Mouse (Mus musculus): Measurements from ENCODE around the gene Cpm.

DNA sequence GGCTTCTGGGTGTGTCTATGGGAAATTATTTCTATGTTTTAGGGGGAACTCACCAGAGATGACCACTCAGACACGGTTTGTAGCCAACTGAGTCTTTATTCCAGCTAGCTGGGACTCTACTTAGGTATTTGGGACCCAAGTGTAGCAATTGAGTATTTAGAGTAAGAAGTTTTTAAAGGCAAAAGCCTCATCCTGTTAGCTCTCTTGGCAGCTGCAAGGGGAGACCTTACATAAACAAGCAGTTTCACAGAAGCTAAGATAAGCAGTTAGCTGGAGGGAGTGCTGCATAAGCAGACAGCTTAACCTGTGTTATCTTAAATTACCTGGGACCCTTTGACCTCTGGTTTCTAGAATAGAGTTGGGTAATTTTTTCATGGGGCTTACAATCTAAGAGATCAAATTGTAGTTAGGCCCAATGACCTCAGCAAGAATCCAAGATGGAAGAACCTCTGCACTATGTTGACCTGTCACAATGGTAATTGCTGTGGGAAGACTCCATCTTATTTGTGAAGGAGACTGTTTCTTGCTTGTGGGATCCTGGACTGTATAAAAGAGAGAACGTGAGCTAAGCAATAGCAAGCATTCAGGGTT is 18.4 kb upstream of the Cpm start:
- TF ChIP-seq USF1 (IDR thresholded peaks at IDR 0.05; ENCODE audit: low read depth) (no peak), MAX (IDR thresholded peaks at IDR 0.05; ENCODE audit: low read depth) (no peak), POLR2A (IDR thresholded peaks at IDR 0.05; ENCODE audit: insufficient read length, low read depth) (no peak), TCF12 (IDR thresholded peaks at IDR 0.05; ENCODE audit: insufficient read depth, poor library complexity, severe bottlenecking) (no peak), MYOG (IDR thresholded peaks at IDR 0.05; ENCODE audit: control insufficient read depth in 1 of 3, insufficient read depth in 1 of 3, insufficient read length in 2 of 3, low read depth in 2 of 3) (no peak), MYOD1 (IDR thresholded peaks at IDR 0.05; ENCODE audit: control insufficient read depth in 1 of 3, insufficient read length in 2 of 3, low read depth in 2 of 3) (no peak), CEBPB (IDR thresholded peaks at IDR 0.05; ENCODE audit: insufficient read depth, poor library complexity, severe bottlenecking) (no peak), SRF (IDR thresholded peaks at IDR 0.05; ENCODE audit: control insufficient read depth, insufficient read length, low read depth) (no peak), POLR2AphosphoS2 (IDR thresholded peaks at IDR 0.05; ENCODE audit: insufficient read length, low read depth) (no peak), REST (IDR thresholded peaks at IDR 0.05; ENCODE audit: insufficient read depth, insufficient read length) (no peak), E2F4 (IDR thresholded peaks at IDR 0.05; ENCODE audit: insufficient read depth) (no peak), TCF3 (IDR thresholded peaks at IDR 0.05; ENCODE audit: insufficient read length, low read depth) (no peak)
